Mouse (Mus musculus): ENCODE data around the gene Rmdn3. TPM values are rescaled to one million over a fixed set of nuclear protein-coding genes. Genes with fewer than 3 reads are reported as not detected.

The Rmdn3 gene
- total RNA-seq, 1 experiment, result 72.9 TPM

DNA sequence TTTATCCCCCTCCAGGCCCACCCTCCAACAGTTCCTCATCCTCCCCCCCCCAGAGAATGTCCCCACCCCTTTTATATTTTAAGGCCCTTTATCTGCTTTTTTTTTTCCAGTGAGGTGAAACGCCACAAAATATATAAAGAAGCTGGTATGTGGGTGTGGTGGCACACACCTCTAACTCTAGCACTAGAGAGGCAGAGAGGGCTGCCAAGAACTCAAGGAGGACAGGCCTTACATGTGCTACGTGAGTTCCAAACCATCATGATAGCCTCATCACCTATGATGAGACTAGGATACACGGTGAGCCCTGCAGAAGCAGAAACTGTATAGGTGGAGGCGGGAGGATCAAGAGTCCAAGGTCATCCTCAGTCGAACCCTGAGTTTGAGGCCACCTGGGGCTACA lies 34.1 kb upstream of the Rmdn3 start:
- TF ChIP-seq HCFC1 (IDR thresholded peaks at IDR 0.05; ENCODE audit: borderline replicate concordance, insufficient read depth, low read length) (no peak), MAFK (IDR thresholded peaks at IDR 0.05; ENCODE audit: insufficient read depth, low read depth, low read length) (no peak), ZC3H11A (IDR thresholded peaks at IDR 0.05; ENCODE audit: borderline replicate concordance, low read depth, low read length) (no peak), ZNF384 (IDR thresholded peaks at IDR 0.05; ENCODE audit: low read depth, low read length) (no peak), CHD2 (IDR thresholded peaks at IDR 0.05; ENCODE audit: low read depth, low read length) (no peak)
- Histone ChIP-seq H3K4me1 (ENCODE audit: control insufficient read depth in 2 of 2, insufficient read depth in 2 of 2, low read length in 2 of 2, poor library complexity in 1 of 2) (peaks cover 0 to 8% of the 10 kb centered on the region in 2 experiments; a peak in 2 of 4 replicates), H3K4me3 (ENCODE audit: insufficient read depth in 1 of 2, low read depth in 1 of 2, low read length in 2 of 2, poor library complexity in 1 of 2, severe bottlenecking in 1 of 2) (no peak overlapping the region), H3K36me3 (ENCODE audit: control insufficient read depth, insufficient read depth, low read length, poor library complexity, severe bottlenecking) (no peaks in the 10 kb centered on the region), H3K27ac (ENCODE audit: insufficient read depth, low read depth, low read length, poor library complexity, severe bottlenecking) (no peak overlapping the region), H3K9ac (ENCODE audit: insufficient read depth, low read depth, low read length, poor library complexity, severe bottlenecking) (no peak overlapping the region), H3K9me3 (ENCODE audit: control insufficient read depth, insufficient read depth, low read depth, low read length) (no peaks in the 10 kb centered on the region)
- in situ Hi-C loops (cut with MboI; ENCODE audit: low sequenced_read_pairs in 2 of 2, unreplicated experiment in 2 of 2), result no loop called here
- DNase-seq (ENCODE audit: low read depth, low spot score), result no peak

GRCm38 (mm10) chr2:119189029-119189710 lies 32.3 kb upstream of the Rmdn3 start:
- H3K9ac ChIP-seq (ENCODE audit: insufficient read depth, low read depth, low read length, poor library complexity, severe bottlenecking), result peak overlapping the region; percentile 25; the same call in 1 of the 2 replicates
- no peaks in the 10 kb centered on the region for H3K36me3 ChIP-seq (ENCODE audit: control insufficient read depth, insufficient read depth, low read length, poor library complexity, severe bottlenecking)
- H3K27ac ChIP-seq (ENCODE audit: insufficient read depth, low read depth, low read length, poor library complexity, severe bottlenecking), result peak overlapping the region; percentile 66
- H3K4me3 ChIP-seq (ENCODE audit: insufficient read depth in 1 of 2, low read depth in 1 of 2, low read length in 2 of 2, poor library complexity in 1 of 2, severe bottlenecking in 1 of 2), result peak overlapping the region; percentile 46 to 58
- peaks cover 0 to 8% of the 10 kb centered on the region in 2 experiments; a peak in 2 of 4 replicates for H3K4me1 ChIP-seq (ENCODE audit: control insufficient read depth in 2 of 2, insufficient read depth in 2 of 2, low read length in 2 of 2, poor library complexity in 1 of 2)
- TF ChIP-seq ZC3H11A (IDR thresholded peaks at IDR 0.05; ENCODE audit: borderline replicate concordance, low read depth, low read length) (peak; percentile 68; the same call in 1 of the 2 replicates), HCFC1 (IDR thresholded peaks at IDR 0.05; ENCODE audit: borderline replicate concordance, insufficient read depth, low read length) (no peak; the same call in 1 of the 2 replicates)
- no peaks in the 10 kb centered on the region for H3K9me3 ChIP-seq (ENCODE audit: control insufficient read depth, insufficient read depth, low read depth, low read length)
- peak; percentile 67 for DNase-seq (ENCODE audit: low read depth, low spot score)
- in situ Hi-C loops (cut with MboI; ENCODE audit: low sequenced_read_pairs in 2 of 2, unreplicated experiment in 2 of 2), result no loop called here

GRCm38 (mm10) chr2:119182914-119183313 lies 26.1 kb upstream of the Rmdn3 start:
- H3K4me3 ChIP-seq (ENCODE audit: insufficient read depth in 1 of 2, low read depth in 1 of 2, low read length in 2 of 2, poor library complexity in 1 of 2, severe bottlenecking in 1 of 2), result peak overlapping the region in 1 of 2 experiments; percentile 33; a peak in 1 of 4 replicates
- H3K27ac ChIP-seq (ENCODE audit: insufficient read depth, low read depth, low read length, poor library complexity, severe bottlenecking), result no peak overlapping the region
- H3K9me3 ChIP-seq (ENCODE audit: control insufficient read depth, insufficient read depth, low read depth, low read length), result no peaks in the 10 kb centered on the region
- no peaks in the 10 kb centered on the region for H3K4me1 ChIP-seq (ENCODE audit: control insufficient read depth in 2 of 2, insufficient read depth in 2 of 2, low read length in 2 of 2, poor library complexity in 1 of 2)
- TF ChIP-seq ZNF384 (IDR thresholded peaks at IDR 0.05; ENCODE audit: low read depth, low read length), result no peak
- no peak for TF ChIP-seq MAFK (IDR thresholded peaks at IDR 0.05; ENCODE audit: insufficient read depth, low read depth, low read length)
- no peak for TF ChIP-seq HCFC1 (IDR thresholded peaks at IDR 0.05; ENCODE audit: borderline replicate concordance, insufficient read depth, low read length)
- TF ChIP-seq ZC3H11A (IDR thresholded peaks at IDR 0.05; ENCODE audit: borderline replicate concordance, low read depth, low read length), result no peak
- TF ChIP-seq CHD2 (IDR thresholded peaks at IDR 0.05; ENCODE audit: low read depth, low read length), result no peak
- no peak for DNase-seq (ENCODE audit: low read depth, low spot score)
- in situ Hi-C loops (cut with MboI; ENCODE audit: low sequenced_read_pairs in 2 of 2, unreplicated experiment in 2 of 2), result no loop called here
- H3K36me3 ChIP-seq (ENCODE audit: control insufficient read depth, insufficient read depth, low read length, poor library complexity, severe bottlenecking), result no peaks in the 10 kb centered on the region
- H3K9ac ChIP-seq (ENCODE audit: insufficient read depth, low read depth, low read length, poor library complexity, severe bottlenecking), result no peak overlapping the region

- H3K9me3 ChIP-seq (ENCODE audit: control insufficient read depth, insufficient read depth, low read depth, low read length), result no peaks in the 10 kb centered on the region
These were observed 20.6 kb upstream of the Rmdn3 start for GRCm38 (mm10) chr2:119177384-119177939.

More at GRCm38 (mm10) chr2:119177384-119177939, 20.6 kb upstream of the Rmdn3 start:
- DNase-seq (ENCODE audit: low read depth, low spot score), result no peak
- Histone ChIP-seq H3K4me1 (ENCODE audit: control insufficient read depth in 2 of 2, insufficient read depth in 2 of 2, low read length in 2 of 2, poor library complexity in 1 of 2) (peaks cover 0 to 2% of the 10 kb centered on the region in 2 experiments; a peak in 1 of 4 replicates), H3K4me3 (ENCODE audit: insufficient read depth in 1 of 2, low read depth in 1 of 2, low read length in 2 of 2, poor library complexity in 1 of 2, severe bottlenecking in 1 of 2) (no peak overlapping the region), H3K9ac (ENCODE audit: insufficient read depth, low read depth, low read length, poor library complexity, severe bottlenecking) (no peak overlapping the region), H3K36me3 (ENCODE audit: control insufficient read depth, insufficient read depth, low read length, poor library complexity, severe bottlenecking) (no peaks in the 10 kb centered on the region), H3K27ac (ENCODE audit: insufficient read depth, low read depth, low read length, poor library complexity, severe bottlenecking) (no peak overlapping the region)
- in situ Hi-C loops (cut with MboI; ENCODE audit: low sequenced_read_pairs in 2 of 2, unreplicated experiment in 2 of 2), result no loop called here
- no peak for TF ChIP-seq CHD2 (IDR thresholded peaks at IDR 0.05; ENCODE audit: low read depth, low read length)
- TF ChIP-seq MAFK (IDR thresholded peaks at IDR 0.05; ENCODE audit: insufficient read depth, low read depth, low read length), result no peak
- TF ChIP-seq HCFC1 (IDR thresholded peaks at IDR 0.05; ENCODE audit: borderline replicate concordance, insufficient read depth, low read length), result no peak
- no peak for TF ChIP-seq ZC3H11A (IDR thresholded peaks at IDR 0.05; ENCODE audit: borderline replicate concordance, low read depth, low read length)
- TF ChIP-seq ZNF384 (IDR thresholded peaks at IDR 0.05; ENCODE audit: low read depth, low read length), result no peak

Measured in ES-E14 (cell line).